Mouse (Mus musculus) embryonic facial prominence, embryonic 13.5 days (tissue): Measurements from ENCODE around the gene Cops3. TPM values are rescaled to one million over a fixed set of nuclear protein-coding genes. Genes with fewer than 3 reads are reported as not detected.

Source experiments
- ATAC-seq: fragments of 200-750 bp; cut with Nextera tagmentation; 2 replicates; pipeline ENCODE4 v1.8.0; 2017; ENCODE audit warnings: low read depth; ENCODE audit not compliant: insufficient number of reproducible peaks, insufficient read depth, low FRiP score, low TSS enrichment
- H3K27ac ChIP-seq: fragments of 300-500 bp; sonication (generic); 2 replicates; pipeline ENCODE4 v1.5.1; 2015; ENCODE audit warnings: moderate library complexity, mild to moderate bottlenecking, inconsistent platforms
- H3K27me3 ChIP-seq: fragments of 300-500 bp; sonication (generic); 2 replicates; pipeline ENCODE4 v1.6.1; 2015; ENCODE audit warnings: mild to moderate bottlenecking, inconsistent platforms
- H3K36me3 ChIP-seq: fragments of 300-500 bp; sonication (generic); 2 replicates; pipeline ENCODE4 v1.6.1; 2015; ENCODE audit warnings: mild to moderate bottlenecking, inconsistent platforms
- H3K4me1 ChIP-seq: fragments of 300-500 bp; sonication (generic); 2 replicates; pipeline ENCODE4 v1.6.1; 2015; ENCODE audit warnings: inconsistent platforms
- H3K4me2 ChIP-seq: fragments of 300-500 bp; sonication (generic); 2 replicates; pipeline ENCODE4 v1.6.1; 2015; ENCODE audit warnings: moderate library complexity, mild to moderate bottlenecking, inconsistent platforms
- H3K4me3 ChIP-seq: fragments of 300-500 bp; sonication (generic); 2 replicates; pipeline ENCODE4 v1.5.1; 2015; ENCODE audit warnings: mild to moderate bottlenecking, inconsistent platforms
- H3K9ac ChIP-seq: fragments of 300-500 bp; sonication (generic); 2 replicates; pipeline ENCODE4 v1.6.1; 2015; ENCODE audit warnings: mild to moderate bottlenecking, inconsistent platforms
- H3K9me3 ChIP-seq: fragments of 300-500 bp; sonication (generic); 2 replicates; pipeline ENCODE4 v1.6.1; 2016; ENCODE audit warnings: inconsistent platforms
- WGBS: fragments of 180-500 bp; shearing (Covaris S2); methylation state at CpG from one replicate; pipeline ENCODE4 v1.1.7; 2015; ENCODE audit warnings: mixed read lengths; 5-methylcytosine and 5-hydroxymethylcytosine counted together
- polyA plus RNA-seq: library from polyadenylated mRNA; unstranded; fragments of >200 nt; fragmentation: Nextera tagmentation; extraction: Ambion mirVana; gene quantifications from 2 replicates; pipeline ENCODE4 v1.2.1, GENCODE M21; 2015

Cops3 gene
- polyA plus RNA-seq, 1 experiment from 2014 or later, result 206 TPM

DNA sequence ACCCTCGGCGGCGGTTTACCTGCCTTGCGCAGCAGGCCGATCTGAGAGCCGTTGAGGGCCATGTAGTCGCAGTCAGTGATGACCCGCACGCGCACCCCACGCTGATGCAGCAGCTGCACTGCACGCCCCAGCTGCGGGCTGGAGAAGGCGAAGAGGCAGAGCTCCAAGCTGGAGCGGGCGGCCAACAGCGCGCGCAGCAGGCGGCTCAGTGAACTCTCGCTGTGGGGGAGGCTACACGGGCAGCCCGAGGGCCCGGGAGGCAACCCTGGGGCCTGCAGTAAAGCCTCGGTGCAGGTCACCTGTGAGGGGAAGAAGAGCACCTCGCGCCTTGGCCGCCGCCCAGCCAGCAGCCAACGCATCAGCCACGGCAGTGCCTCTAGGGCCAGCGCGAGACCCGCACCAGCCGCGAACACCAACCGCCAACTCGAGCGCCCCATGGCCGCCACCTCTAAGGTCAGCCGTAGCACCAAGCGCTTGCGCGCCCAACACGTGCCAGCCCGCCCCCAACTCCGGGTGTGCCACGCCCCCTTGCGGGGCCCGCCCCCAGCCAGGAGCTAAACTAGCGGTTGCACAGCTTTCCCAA lies 52.3 kb downstream of the Cops3 start, which contains the start of gene Pld6:
Pld6 (minus strand) TSS at position 447 of the 583 bp plus-strand sequence.
- H3K9ac ChIP-seq, result peak within 1 kb of the TSS; percentile 69
- peak within 1 kb of the TSS; percentile 54 for H3K4me3 ChIP-seq
- H3K4me2 ChIP-seq, result peak within 1 kb of the TSS; percentile 95
- H3K4me1 ChIP-seq, result peaks cover 16% of the 10 kb centered on the region
- no peaks in the 10 kb centered on the region for H3K9me3 ChIP-seq
- H3K27ac ChIP-seq, result no peak within 1 kb of the TSS
- under 1% methylated on average over 51 of the region's 51 CpGs for WGBS
- ATAC-seq, result peak; percentile 70; the same call in 1 of the 2 replicates
- H3K36me3 ChIP-seq, result peaks cover 13% of the 10 kb centered on the region
- H3K27me3 ChIP-seq, result peaks cover 6% of the 10 kb centered on the region

GRCm38 (mm10) chr11:59786444-59787198 lies 53.0 kb downstream of the Cops3 start:
- Histone ChIP-seq H3K36me3 (peaks cover 7% of the 10 kb centered on the region), H3K27ac (no peak overlapping the region), H3K4me1 (peaks cover 18% of the 10 kb centered on the region), H3K4me3 (peak overlapping the region; percentile 54), H3K9ac (peak overlapping the region; percentile 69; the same call in 1 of the 2 replicates), H3K4me2 (peak overlapping the region; percentile 95), H3K27me3 (peaks cover 6% of the 10 kb centered on the region), H3K9me3 (no peaks in the 10 kb centered on the region)
- WGBS, result 51% methylated on average over 15 of the region's 15 CpGs
- 0 out of 2 replicates have a peak, but pooled peaks have one; percentile 5 for ATAC-seq

DNA sequence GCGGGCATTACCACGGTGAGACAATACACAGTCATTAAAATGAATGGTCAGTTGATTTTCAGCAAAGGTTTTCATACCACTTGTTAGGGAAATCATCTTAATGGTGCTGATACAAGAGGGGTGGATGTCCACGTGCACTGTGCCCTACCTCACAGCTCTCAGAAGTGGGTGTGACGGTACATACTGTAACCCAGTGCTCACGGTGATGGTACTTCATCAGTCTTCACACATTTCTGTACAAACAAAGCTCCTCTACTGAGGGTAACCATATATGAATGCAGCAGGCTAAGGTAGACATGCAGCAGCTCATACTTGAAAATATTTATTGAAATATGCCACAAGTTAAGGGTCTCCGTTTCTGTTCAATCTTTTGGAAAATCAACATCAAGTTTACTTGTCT lies 56.0 kb downstream of the Cops3 start:
- Histone ChIP-seq H3K4me3 (no peak overlapping the region), H3K27ac (no peak overlapping the region), H3K9ac (no peak overlapping the region), H3K4me2 (no peak overlapping the region), H3K4me1 (peaks cover 18% of the 10 kb centered on the region), H3K36me3 (peaks cover 4% of the 10 kb centered on the region; the same call in 1 of the 2 replicates), H3K27me3 (peaks cover 6% of the 10 kb centered on the region), H3K9me3 (no peaks in the 10 kb centered on the region)
- WGBS, result 93% methylated on average over 6 of the region's 6 CpGs
- no peak for ATAC-seq

DNA sequence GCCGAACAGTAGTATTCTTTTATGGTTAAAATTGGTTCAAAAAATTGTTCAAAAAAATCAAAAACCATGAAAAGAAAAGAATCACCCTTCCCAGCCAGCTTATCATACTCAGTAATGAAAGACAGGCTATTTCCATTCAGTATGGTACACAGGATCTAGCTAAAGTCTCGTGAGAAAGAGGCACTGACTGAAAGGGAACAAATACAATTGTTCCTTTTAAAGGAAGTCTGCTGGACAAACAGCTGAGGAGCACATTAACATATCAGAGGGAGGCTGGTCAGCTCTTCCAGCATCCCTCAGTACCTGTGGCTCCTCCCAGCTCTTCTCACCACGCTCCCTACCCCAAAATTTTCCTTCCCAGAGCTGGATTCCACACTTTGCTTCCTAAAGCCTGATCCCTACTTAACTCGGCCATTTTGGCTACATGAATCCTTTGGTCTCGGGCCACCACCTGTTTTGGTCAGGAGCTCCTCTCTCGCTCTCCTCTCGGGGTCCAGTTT lies 57.5 kb downstream of the Cops3 start:
- Histone ChIP-seq H3K9me3 (no peaks in the 10 kb centered on the region), H3K9ac (no peak overlapping the region), H3K4me3 (no peak overlapping the region), H3K4me2 (no peak overlapping the region), H3K4me1 (peaks cover 13% of the 10 kb centered on the region), H3K27me3 (peaks cover 6% of the 10 kb centered on the region), H3K36me3 (peaks cover 16% of the 10 kb centered on the region), H3K27ac (0 out of 2 replicates have a peak overlapping the region, but pooled peaks have one; percentile 14)
- 62% methylated on average over 7 of the region's 7 CpGs for WGBS
- no peak for ATAC-seq

DNA sequence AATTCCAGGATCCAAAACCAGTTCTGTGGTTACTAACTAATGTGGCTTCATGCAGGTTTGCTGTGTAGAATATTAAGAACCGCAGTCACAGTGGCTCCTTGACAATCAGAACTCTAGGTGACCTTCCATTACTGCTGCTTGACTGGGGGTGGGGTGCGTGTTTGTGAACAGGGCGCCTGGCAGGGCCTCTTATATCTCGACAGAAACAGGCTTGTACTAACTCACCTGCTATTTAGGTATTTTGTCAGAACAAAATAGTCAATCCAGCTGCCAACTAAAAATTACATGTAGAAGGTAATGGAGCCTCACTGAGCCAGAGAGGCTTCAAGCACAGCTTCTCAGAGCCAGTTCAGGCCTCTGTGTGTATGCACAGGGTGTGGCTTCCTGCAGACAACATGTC lies 59.4 kb downstream of the Cops3 start:
- no peak overlapping the region for H3K4me3 ChIP-seq
- ATAC-seq, result no peak
- no peak overlapping the region for H3K9ac ChIP-seq
- H3K27me3 ChIP-seq, result no peaks in the 10 kb centered on the region; the same call in 1 of the 2 replicates
- WGBS, result 84% methylated on average over 4 of the region's 4 CpGs
- no peak overlapping the region for H3K27ac ChIP-seq
- no peaks in the 10 kb centered on the region for H3K9me3 ChIP-seq
- no peak overlapping the region for H3K4me2 ChIP-seq
- peaks cover 5% of the 10 kb centered on the region; the same call in 1 of the 2 replicates for H3K4me1 ChIP-seq
- peaks cover 35% of the 10 kb centered on the region for H3K36me3 ChIP-seq

- Histone ChIP-seq H3K4me1 (peaks cover 5% of the 10 kb centered on the region; the same call in 1 of the 2 replicates), H3K36me3 (peaks cover 42% of the 10 kb centered on the region), H3K4me3 (no peak overlapping the region), H3K9me3 (no peaks in the 10 kb centered on the region), H3K27ac (no peak overlapping the region), H3K27me3 (no peaks in the 10 kb centered on the region), H3K9ac (no peak overlapping the region), H3K4me2 (no peak overlapping the region)
- WGBS, result 84% methylated on average over 4 of the region's 4 CpGs
- no peak for ATAC-seq
Observed at GRCm38 (mm10) chr11:59779406-59779805, 60.2 kb downstream of the Cops3 start.

GRCm38 (mm10) chr11:59778874-59779223 lies 60.8 kb downstream of the Cops3 start:
- Histone ChIP-seq H3K27ac (no peak overlapping the region), H3K27me3 (no peaks in the 10 kb centered on the region), H3K4me3 (no peak overlapping the region), H3K4me2 (no peak overlapping the region), H3K36me3 (peaks cover 48% of the 10 kb centered on the region), H3K4me1 (peaks cover 5% of the 10 kb centered on the region; the same call in 1 of the 2 replicates), H3K9me3 (no peaks in the 10 kb centered on the region), H3K9ac (no peak overlapping the region)
- ATAC-seq, result no peak
- 78% methylated on average over 1 of the region's 1 CpGs for WGBS

- Histone ChIP-seq H3K9ac (no peak overlapping the region), H3K27ac (peak overlapping the region; percentile 28; the same call in 1 of the 2 replicates), H3K4me2 (no peak overlapping the region), H3K36me3 (peaks cover 53% of the 10 kb centered on the region), H3K9me3 (no peaks in the 10 kb centered on the region), H3K4me3 (no peak overlapping the region), H3K4me1 (peaks cover 5% of the 10 kb centered on the region; the same call in 1 of the 2 replicates), H3K27me3 (no peaks in the 10 kb centered on the region)
- WGBS, result 52% methylated on average over 9 of the region's 9 CpGs
- no peak for ATAC-seq
Observed at GRCm38 (mm10) chr11:59778181-59778873, 61.3 kb downstream of the Cops3 start.

DNA sequence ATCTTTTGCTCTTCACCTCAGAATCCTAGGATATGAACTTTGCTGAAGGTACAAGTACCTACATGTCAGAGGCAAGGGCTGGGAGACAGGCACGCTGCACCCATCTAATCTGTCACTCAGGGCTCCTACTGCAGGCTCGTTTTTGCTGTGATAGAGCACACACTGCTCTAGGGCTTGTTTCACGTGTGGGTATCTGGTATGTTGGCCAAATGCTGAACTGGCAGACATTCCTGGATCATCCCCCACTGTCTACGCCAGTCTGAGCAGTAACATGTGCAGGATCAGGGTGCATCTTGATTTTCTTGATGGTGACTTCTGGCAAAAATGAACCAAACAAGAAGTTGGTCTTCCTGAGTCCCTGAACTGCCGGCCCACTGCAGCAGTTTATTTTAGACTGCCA lies 62.4 kb downstream of the Cops3 start:
- no peak for ATAC-seq

DNA sequence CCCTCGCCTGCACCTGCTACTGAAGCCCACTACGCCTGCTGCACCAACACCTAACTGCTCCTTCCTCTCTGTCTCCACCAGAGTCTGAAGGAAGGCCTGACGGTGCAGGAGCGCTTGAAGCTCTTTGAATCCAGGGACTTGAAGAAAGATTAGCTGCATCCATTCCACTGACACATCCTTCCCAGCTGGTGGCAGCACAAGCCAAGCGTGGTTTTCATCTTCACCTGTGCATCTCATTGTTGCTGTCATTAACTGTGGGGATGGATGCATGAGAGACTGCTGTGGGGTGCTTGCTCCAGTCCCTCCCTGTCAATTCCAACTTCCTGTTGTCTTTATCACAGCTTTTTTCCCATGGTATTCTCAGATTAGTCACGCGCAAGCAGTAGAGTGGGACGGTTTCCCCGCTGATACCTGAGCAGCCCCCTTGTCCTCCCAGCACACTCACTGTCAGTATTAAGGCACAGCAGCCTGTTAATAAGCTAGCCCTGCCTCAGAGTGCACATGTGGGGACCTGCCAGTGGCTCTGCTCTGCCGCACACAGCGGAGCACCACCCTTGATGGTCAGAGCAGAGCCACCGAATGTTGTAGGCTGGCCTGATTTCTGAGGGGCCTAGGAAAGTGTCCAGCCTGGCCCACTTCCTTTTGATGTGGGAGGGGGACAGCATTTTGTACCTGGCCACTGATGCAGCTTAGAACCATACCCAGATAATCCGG lies 64.0 kb downstream of the Cops3 start:
- ATAC-seq, result no peak
- Histone ChIP-seq H3K4me1 (no peaks in the 10 kb centered on the region), H3K27ac (no peak overlapping the region), H3K4me3 (no peak overlapping the region), H3K27me3 (no peaks in the 10 kb centered on the region), H3K4me2 (no peak overlapping the region), H3K36me3 (peaks cover 81% of the 10 kb centered on the region), H3K9me3 (no peaks in the 10 kb centered on the region), H3K9ac (no peak overlapping the region)
- WGBS, result 77% methylated on average over 13 of the region's 13 CpGs

More for the DNA sequence above, 62.4 kb downstream of the Cops3 start:
- H3K9ac ChIP-seq, result no peak overlapping the region
- peaks cover 64% of the 10 kb centered on the region for H3K36me3 ChIP-seq
- 76% methylated on average over 5 of the region's 5 CpGs for WGBS
- H3K27ac ChIP-seq, result no peak overlapping the region
- H3K4me2 ChIP-seq, result no peak overlapping the region
- H3K4me3 ChIP-seq, result no peak overlapping the region
- H3K27me3 ChIP-seq, result no peaks in the 10 kb centered on the region
- peaks cover 2% of the 10 kb centered on the region; the same call in 1 of the 2 replicates for H3K4me1 ChIP-seq
- H3K9me3 ChIP-seq, result no peaks in the 10 kb centered on the region

GRCm38 (mm10) chr11:59774522-59774921 lies 65.1 kb downstream of the Cops3 start:
- H3K4me1 ChIP-seq, result no peaks in the 10 kb centered on the region
- no peak overlapping the region for H3K4me3 ChIP-seq
- H3K36me3 ChIP-seq, result peaks cover 91% of the 10 kb centered on the region
- no peak overlapping the region for H3K9ac ChIP-seq
- no peak overlapping the region for H3K27ac ChIP-seq
- H3K9me3 ChIP-seq, result no peaks in the 10 kb centered on the region
- ATAC-seq, result no peak
- 93% methylated on average over 4 of the region's 4 CpGs for WGBS
- no peak overlapping the region for H3K4me2 ChIP-seq
- no peaks in the 10 kb centered on the region for H3K27me3 ChIP-seq
